Mouse (Mus musculus) liver, embryonic 16.5 days (tissue): ENCODE measurements around the gene Eef2k. TPM values are rescaled to one million over a fixed set of nuclear protein-coding genes. Genes with fewer than 3 reads are reported as not detected.

Source experiments
- ATAC-seq: fragments of 200-750 bp; cut with Nextera tagmentation; 2 replicates; pipeline ENCODE4 v1.8.0; 2017; ENCODE audit warnings: low read depth, mild to moderate bottlenecking, moderate number of reproducible peaks, moderate library complexity
- H3K27ac ChIP-seq: fragments of 300-500 bp; sonication (generic); 2 replicates; pipeline ENCODE4 v1.5.1; 2014; ENCODE audit warnings: mild to moderate bottlenecking, low read length
- H3K27me3 ChIP-seq: fragments of 300-500 bp; sonication (generic); 2 replicates; pipeline ENCODE4 v1.6.1; 2014; ENCODE audit warnings: low read depth, low read length, mixed read lengths; ENCODE audit not compliant: control insufficient read depth, insufficient read depth
- H3K36me3 ChIP-seq: fragments of 300-500 bp; sonication (generic); 2 replicates; pipeline ENCODE4 v1.6.1; 2014; ENCODE audit warnings: mild to moderate bottlenecking; ENCODE audit not compliant: control insufficient read depth, insufficient read depth
- H3K4me1 ChIP-seq: fragments of 300-500 bp; sonication (generic); 2 replicates; pipeline ENCODE4 v1.6.1; 2014; ENCODE audit warnings: low read depth, low read length, mixed read lengths; ENCODE audit not compliant: control insufficient read depth
- H3K4me2 ChIP-seq: fragments of 300-500 bp; sonication (generic); 2 replicates; pipeline ENCODE4 v1.6.1; 2014; ENCODE audit warnings: low read depth, low read length, mixed read lengths
- H3K4me3 ChIP-seq: fragments of 300-500 bp; sonication (generic); 2 replicates; pipeline ENCODE4 v1.5.1; 2014; ENCODE audit warnings: low read depth, mild to moderate bottlenecking, low read length
- H3K9ac ChIP-seq: fragments of 300-500 bp; sonication (generic); 2 replicates; pipeline ENCODE4 v1.6.1; 2014; ENCODE audit warnings: low read depth, low read length
- H3K9me3 ChIP-seq: fragments of 300-500 bp; sonication (generic); replicated peaks from 2 replicates; pipeline ENCODE4 v1.6.1; 2016; ENCODE audit warnings: low read length; ENCODE audit not compliant: control insufficient read depth
- WGBS: fragments of 180-500 bp; shearing (Covaris S2); extraction: QIAGEN DNeasy Blood & Tissue Kit; methylation state at CpG from one replicate; pipeline ENCODE4 v1.1.7; 2014; ENCODE audit not compliant: insufficient replicate concordance; 5-methylcytosine and 5-hydroxymethylcytosine counted together
- polyA plus RNA-seq: library from polyadenylated mRNA; unstranded; fragments of >200 nt; fragmentation: Nextera tagmentation; extraction: Ambion mirVana; gene quantifications from 2 replicates; pipeline ENCODE4 v1.2.1, GENCODE M21; 2015

Eef2k gene
- polyA plus RNA-seq: 46.5 and 52.1 TPM in 2 replicates

- Histone ChIP-seq H3K4me1 (peaks cover 28% of the 10 kb centered on the region), H3K27me3 (no peaks in the 10 kb centered on the region), H3K4me2 (peak within 1 kb of the TSS; percentile 83), H3K36me3 (peaks cover 16% of the 10 kb centered on the region), H3K27ac (peak within 1 kb of the TSS; percentile 98), H3K9me3 (no peaks in the 10 kb centered on the region), H3K9ac (peak within 1 kb of the TSS; percentile 98), H3K4me3 (peak within 1 kb of the TSS; percentile 97)
- 4% methylated on average over 35 of the region's 35 CpGs for WGBS
- peak; percentile 95 for ATAC-seq
These were observed at the start of gene Eef2k for GRCm38 (mm10) chr7:120842345-120843036. Gene Eef2k (plus strand): TSS chr7:120842831.

DNA sequence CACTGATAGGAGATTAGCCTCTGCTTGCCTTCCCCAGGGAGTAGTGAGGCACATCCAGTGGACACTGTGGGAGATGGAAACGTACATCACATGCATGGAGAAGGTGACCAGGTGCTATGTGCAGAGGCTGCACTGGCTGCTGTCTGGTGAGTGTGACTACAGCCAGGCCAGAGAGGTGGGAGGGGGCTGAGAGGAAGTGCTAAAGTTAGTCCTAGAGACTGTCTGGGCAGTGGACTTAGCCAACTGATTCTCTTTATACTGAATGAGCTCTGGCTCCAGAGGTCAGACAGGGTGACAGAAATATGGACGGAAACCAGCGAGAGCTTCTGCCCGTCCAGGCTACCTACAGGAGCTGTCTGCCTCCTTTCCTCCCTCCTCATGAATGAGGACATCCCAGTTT lies 47.1 kb upstream of the Eef2k start:
- Histone ChIP-seq H3K4me3 (no peak overlapping the region), H3K27me3 (no peaks in the 10 kb centered on the region), H3K9me3 (no peaks in the 10 kb centered on the region), H3K4me2 (no peak overlapping the region), H3K4me1 (no peaks in the 10 kb centered on the region), H3K27ac (no peak overlapping the region), H3K36me3 (no peaks in the 10 kb centered on the region), H3K9ac (no peak overlapping the region)
- WGBS: 50% methylated on average over 4 of the region's 4 CpGs
- no peak for ATAC-seq

DNA sequence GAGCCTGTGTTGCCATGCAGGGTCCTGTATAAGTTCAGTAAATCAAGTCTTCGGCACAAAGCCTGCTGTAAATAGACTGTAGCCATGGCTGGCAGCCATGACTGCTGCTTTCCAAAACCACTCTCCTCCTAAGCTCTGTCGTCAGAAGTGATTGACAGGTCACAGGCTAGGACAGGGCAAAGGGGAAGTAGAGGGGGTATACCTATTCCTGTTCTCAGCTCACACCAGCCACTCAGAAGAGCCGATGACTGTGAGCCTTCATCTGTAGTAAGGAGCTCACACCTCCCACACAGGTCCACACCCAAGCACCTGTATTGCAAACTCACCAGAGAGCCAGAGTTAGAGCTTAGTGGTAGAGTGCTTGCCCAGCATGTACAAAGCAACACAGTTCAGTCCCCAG lies 46.3 kb upstream of the Eef2k start:
- Histone ChIP-seq H3K9ac (no peak overlapping the region), H3K9me3 (no peaks in the 10 kb centered on the region), H3K4me3 (no peak overlapping the region), H3K27ac (no peak overlapping the region), H3K27me3 (no peaks in the 10 kb centered on the region), H3K36me3 (no peaks in the 10 kb centered on the region), H3K4me1 (no peaks in the 10 kb centered on the region), H3K4me2 (no peak overlapping the region)
- 43% methylated on average over 3 of the region's 3 CpGs for WGBS
- no peak for ATAC-seq

GRCm38 (mm10) chr7:120803268-120803667 lies 39.4 kb upstream of the Eef2k start:
- WGBS: 67% methylated on average over 2 of the region's 2 CpGs
- Histone ChIP-seq H3K4me3 (no peak overlapping the region), H3K27ac (no peak overlapping the region), H3K9ac (no peak overlapping the region), H3K36me3 (no peaks in the 10 kb centered on the region), H3K4me2 (no peak overlapping the region), H3K27me3 (no peaks in the 10 kb centered on the region), H3K4me1 (no peaks in the 10 kb centered on the region), H3K9me3 (no peaks in the 10 kb centered on the region)
- no peak for ATAC-seq

DNA sequence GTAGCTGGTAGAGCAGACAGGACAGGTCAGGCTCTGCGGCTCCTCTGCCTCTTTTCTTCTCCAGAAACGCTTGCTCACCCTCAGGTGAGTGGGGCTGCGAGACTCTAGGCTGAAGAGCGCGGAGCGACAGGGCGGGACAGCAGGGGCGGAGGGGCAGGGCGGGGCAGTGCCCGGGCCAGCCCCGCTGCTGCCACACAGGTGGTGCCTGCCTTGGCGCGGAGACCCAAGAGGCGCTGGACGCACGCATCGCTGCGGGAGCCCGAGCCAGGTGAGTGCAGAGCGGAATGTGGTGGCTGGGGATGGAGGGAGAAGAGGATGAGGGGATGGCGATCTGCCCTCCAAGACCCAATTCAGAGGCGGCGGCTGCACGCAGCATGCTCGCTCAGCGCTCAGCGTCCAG lies 32.9 kb upstream of the Eef2k start:
- Histone ChIP-seq H3K9ac (no peak overlapping the region), H3K27me3 (peaks cover 8% of the 10 kb centered on the region), H3K36me3 (no peaks in the 10 kb centered on the region), H3K9me3 (no peaks in the 10 kb centered on the region), H3K4me3 (no peak overlapping the region), H3K4me1 (no peaks in the 10 kb centered on the region), H3K4me2 (no peak overlapping the region), H3K27ac (no peak overlapping the region)
- ATAC-seq: no peak; the same call in 1 of the 2 replicates
- WGBS: 13% methylated on average over 27 of the region's 27 CpGs

DNA sequence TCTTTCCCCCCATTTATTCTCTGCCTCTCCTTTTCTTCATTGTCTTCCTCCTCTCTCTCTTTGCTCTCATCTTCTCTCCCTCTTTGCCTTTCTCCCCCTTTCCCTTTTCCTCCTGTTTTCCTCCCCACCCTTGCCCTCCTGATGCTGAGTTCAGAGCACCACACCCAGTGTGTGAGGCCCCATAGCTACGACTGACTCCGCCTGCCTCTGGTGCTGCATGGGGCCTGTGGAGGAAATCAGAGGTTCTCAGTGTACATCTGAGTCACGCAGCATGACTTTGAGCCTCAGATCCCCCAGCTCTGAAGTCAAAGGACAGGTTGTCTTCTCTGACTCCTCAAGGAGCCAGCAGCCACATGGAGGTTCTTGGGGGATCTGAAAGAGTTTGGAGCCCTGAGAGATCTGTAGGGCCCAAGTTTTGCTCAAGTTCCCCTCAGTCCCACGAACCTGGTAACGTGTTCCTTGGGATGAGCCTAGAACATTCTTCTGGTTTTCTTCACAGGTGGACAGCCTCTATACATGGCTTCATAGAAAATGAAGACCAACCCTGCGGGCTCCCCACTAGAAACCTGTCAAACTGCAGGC lies 30.7 kb upstream of the Eef2k start, which contains the start of gene Gm5737:
TSS of gene Gm5737 (plus strand) at position 532 of the 582 bp plus-strand sequence.
- Histone ChIP-seq H3K36me3 (no peaks in the 10 kb centered on the region), H3K4me1 (no peaks in the 10 kb centered on the region), H3K9me3 (no peaks in the 10 kb centered on the region), H3K27me3 (peaks cover 8% of the 10 kb centered on the region), H3K4me2 (no peak within 1 kb of the TSS), H3K27ac (no peak within 1 kb of the TSS), H3K4me3 (no peak within 1 kb of the TSS), H3K9ac (no peak within 1 kb of the TSS)
- no peak for ATAC-seq
- 53% methylated on average over 6 of the region's 6 CpGs for WGBS

- no peak overlapping the region for H3K27ac ChIP-seq
- H3K9me3 ChIP-seq: no peaks in the 10 kb centered on the region
- no peaks in the 10 kb centered on the region for H3K4me1 ChIP-seq
- WGBS: 66% methylated on average over 6 of the region's 6 CpGs
- H3K4me2 ChIP-seq: no peak overlapping the region
- H3K4me3 ChIP-seq: no peak overlapping the region
- H3K9ac ChIP-seq: no peak overlapping the region
- ATAC-seq: no peak
- H3K36me3 ChIP-seq: no peaks in the 10 kb centered on the region
- H3K27me3 ChIP-seq: no peaks in the 10 kb centered on the region; the same call in 1 of the 2 replicates
These were observed 25.1 kb upstream of the Eef2k start for GRCm38 (mm10) chr7:120817552-120817951.

- Histone ChIP-seq H3K36me3 (no peaks in the 10 kb centered on the region), H3K4me1 (no peaks in the 10 kb centered on the region), H3K9me3 (no peaks in the 10 kb centered on the region), H3K27me3 (no peaks in the 10 kb centered on the region; the same call in 1 of the 2 replicates), H3K27ac (no peak overlapping the region), H3K9ac (no peak overlapping the region), H3K4me3 (no peak overlapping the region), H3K4me2 (no peak overlapping the region)
- ATAC-seq: no peak
- 73% methylated on average over 4 of the region's 4 CpGs for WGBS
These were observed 23.2 kb upstream of the Eef2k start for GRCm38 (mm10) chr7:120819386-120819785.

DNA sequence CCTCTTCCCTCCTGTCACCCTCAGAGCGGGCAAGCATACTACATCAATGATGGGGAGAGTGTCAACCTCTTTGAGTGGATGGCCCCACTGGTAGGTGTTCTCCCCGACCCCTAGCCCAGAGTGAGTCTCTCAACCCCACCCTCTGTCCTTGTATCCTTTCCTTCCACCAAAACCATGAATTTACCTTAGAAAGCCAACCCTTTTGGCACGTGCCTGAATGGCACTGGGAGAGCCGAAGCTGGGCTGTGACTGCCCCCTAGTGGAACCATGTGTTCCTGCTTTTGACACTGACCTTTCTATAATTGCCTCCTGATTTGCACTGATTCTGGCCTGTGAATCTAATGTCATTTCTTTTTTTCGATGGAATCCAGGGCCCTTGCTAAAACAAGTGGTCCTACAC lies 19.4 kb upstream of the Eef2k start:
- Histone ChIP-seq H3K27ac (no peak overlapping the region), H3K36me3 (no peaks in the 10 kb centered on the region), H3K9ac (no peak overlapping the region), H3K27me3 (no peaks in the 10 kb centered on the region; the same call in 1 of the 2 replicates), H3K9me3 (no peaks in the 10 kb centered on the region), H3K4me3 (no peak overlapping the region), H3K4me1 (no peaks in the 10 kb centered on the region), H3K4me2 (no peak overlapping the region)
- 20% methylated on average over 5 of the region's 5 CpGs for WGBS
- ATAC-seq: no peak
